Mouse (Mus musculus): ENCODE measurements at regions not wholly inside any gene's neighbourhood (a gene's known extent, or its start where the extent isn't known, plus 50 kb on each side); places are given as distances from the start of the nearest gene placed in this dataset.
"Not testable (repeated sequence)": the region's sequence is repeated elsewhere in the genome, so short reads cannot be mapped to it uniquely, and the experiment has no call there.

DNA sequence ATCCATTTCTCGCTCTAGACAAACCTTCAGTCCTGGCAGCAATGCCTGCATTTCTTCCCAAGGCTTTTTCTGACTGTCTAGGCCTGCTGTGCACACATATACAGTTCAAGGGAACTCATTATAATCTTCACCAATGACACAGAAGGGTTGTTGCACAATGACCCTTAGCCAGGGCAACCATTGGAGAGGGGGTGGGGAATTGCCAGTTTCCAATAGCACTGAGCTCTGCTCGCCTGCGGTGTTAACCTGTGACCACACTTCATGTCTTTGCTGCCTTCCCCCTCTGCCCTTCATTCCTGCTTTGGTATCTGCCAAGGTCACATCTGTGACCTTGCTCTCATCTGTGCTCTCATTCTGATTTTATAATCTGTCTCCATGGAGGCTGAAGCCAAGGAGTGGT lies 106.2 kb upstream of the Gadl1 start:
- H3K4me3 ChIP-seq (ENCODE audit: insufficient read depth, low read length) = no peak overlapping the region
- TF ChIP-seq CTCF (IDR thresholded peaks at IDR 0.05; ENCODE audit: borderline replicate concordance, insufficient read depth, low read length) (no peak), POLR2A (IDR thresholded peaks at IDR 0.05; ENCODE audit: low read depth, low read length) (no peak)
- H3K27ac ChIP-seq (ENCODE audit: insufficient read depth, low read length) = no peak overlapping the region
- H3K4me1 ChIP-seq (ENCODE audit: control insufficient read depth, insufficient read depth, low read length) = no peaks in the 10 kb centered on the region

DNA sequence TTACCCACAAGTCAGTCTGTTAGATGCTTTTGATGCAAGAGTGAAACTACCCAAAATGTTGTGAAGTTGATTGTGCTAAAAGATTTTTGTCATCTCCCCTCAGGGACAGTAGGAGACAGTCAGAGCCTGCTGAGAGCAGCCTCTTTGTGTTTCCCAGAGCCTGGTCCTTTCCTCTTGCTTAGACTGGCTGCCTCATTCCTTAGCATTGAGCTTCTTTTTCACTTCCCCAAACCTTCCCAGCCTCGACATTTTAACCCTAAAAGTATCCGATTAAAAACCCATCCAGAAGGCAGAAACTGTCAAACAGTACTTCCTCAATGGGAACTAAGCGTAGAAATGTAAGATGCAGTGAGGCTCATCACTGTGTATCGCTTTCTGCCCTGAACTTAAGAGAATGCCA lies 104.0 kb upstream of the Gadl1 start:
- no peaks in the 10 kb centered on the region for H3K4me1 ChIP-seq (ENCODE audit: control insufficient read depth, insufficient read depth, low read length)
- TF ChIP-seq POLR2A (IDR thresholded peaks at IDR 0.05; ENCODE audit: low read depth, low read length) = no peak
- H3K27ac ChIP-seq (ENCODE audit: insufficient read depth, low read length) = no peak overlapping the region
- H3K4me3 ChIP-seq (ENCODE audit: insufficient read depth, low read length) = no peak overlapping the region

DNA sequence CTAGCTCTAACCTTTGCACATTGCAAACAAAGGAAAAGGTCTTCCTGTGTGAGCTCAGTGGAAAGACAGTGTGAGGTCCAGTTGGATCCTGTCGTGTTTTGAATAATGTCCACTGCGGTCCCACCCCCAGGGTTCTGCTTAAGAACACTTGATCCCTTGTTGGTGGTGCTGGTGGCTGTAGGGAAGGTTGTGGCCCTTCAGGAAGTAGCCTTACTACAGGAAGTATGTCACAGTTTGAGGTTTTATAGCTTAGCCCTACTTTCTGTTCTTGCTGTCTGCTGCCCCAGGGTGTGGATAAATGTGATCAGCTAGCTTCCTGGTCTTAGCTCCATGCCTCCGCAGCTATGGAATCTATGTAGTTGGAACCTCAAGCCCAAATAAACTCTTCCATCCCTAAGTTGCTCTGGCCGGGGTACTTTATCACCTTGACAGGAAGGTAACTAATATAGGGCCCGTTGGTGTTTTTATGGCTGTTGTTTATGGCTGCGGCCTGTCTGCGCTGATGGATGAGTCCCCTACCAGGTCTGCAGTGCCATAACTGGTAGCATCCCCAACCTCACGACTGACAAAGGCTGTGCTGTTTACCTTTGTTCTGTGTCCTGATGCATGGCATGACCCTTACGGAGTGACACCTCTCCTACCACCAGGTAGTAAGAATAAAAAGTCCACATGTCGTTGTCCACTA lies 103.1 kb upstream of the Gadl1 start:
- H3K4me1 ChIP-seq (ENCODE audit: control insufficient read depth, insufficient read depth, low read length) = no peaks in the 10 kb centered on the region
- no peak overlapping the region for H3K4me3 ChIP-seq (ENCODE audit: insufficient read depth, low read length)
- TF ChIP-seq POLR2A (IDR thresholded peaks at IDR 0.05; ENCODE audit: low read depth, low read length) (no peak), CTCF (IDR thresholded peaks at IDR 0.05; ENCODE audit: borderline replicate concordance, insufficient read depth, low read length) (no peak)
- no peak overlapping the region for H3K27ac ChIP-seq (ENCODE audit: insufficient read depth, low read length)

DNA sequence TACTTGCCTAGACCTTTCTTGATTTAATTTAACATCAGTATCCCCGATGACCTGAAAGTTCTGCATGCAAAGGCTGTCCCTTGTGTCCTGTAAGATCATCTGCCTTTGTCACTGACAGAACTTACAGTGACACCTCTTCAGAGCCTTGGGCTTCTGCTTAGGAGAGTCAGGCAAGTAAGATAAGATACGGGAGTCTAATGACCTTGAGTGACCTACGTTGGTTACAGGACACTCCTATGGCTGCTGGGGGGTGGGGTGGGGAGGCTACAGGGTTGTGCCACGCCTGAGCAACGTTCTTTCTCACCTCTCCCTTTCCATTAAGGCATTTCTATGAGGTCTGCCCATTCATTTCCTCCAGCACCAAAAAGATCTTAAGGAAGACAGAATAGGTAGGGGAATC lies 69.1 kb upstream of the Gadl1 start:
- Histone ChIP-seq H3K4me3 (ENCODE audit: insufficient read depth, low read length) (no peak overlapping the region), H3K27ac (ENCODE audit: insufficient read depth, low read length) (no peak overlapping the region), H3K4me1 (ENCODE audit: control insufficient read depth, insufficient read depth, low read length) (no peaks in the 10 kb centered on the region)
- TF ChIP-seq CTCF (IDR thresholded peaks at IDR 0.05; ENCODE audit: borderline replicate concordance, insufficient read depth, low read length) (no peak), POLR2A (IDR thresholded peaks at IDR 0.05; ENCODE audit: low read depth, low read length) (no peak)

GRCm38 (mm10) chr9:115840791-115841190 lies 68.5 kb upstream of the Gadl1 start:
- no peak for TF ChIP-seq CTCF (IDR thresholded peaks at IDR 0.05; ENCODE audit: borderline replicate concordance, insufficient read depth, low read length)
- TF ChIP-seq POLR2A (IDR thresholded peaks at IDR 0.05; ENCODE audit: low read depth, low read length) = no peak
- Histone ChIP-seq H3K4me3 (ENCODE audit: insufficient read depth, low read length) (no peak overlapping the region), H3K27ac (ENCODE audit: insufficient read depth, low read length) (no peak overlapping the region), H3K4me1 (ENCODE audit: control insufficient read depth, insufficient read depth, low read length) (no peaks in the 10 kb centered on the region)

DNA sequence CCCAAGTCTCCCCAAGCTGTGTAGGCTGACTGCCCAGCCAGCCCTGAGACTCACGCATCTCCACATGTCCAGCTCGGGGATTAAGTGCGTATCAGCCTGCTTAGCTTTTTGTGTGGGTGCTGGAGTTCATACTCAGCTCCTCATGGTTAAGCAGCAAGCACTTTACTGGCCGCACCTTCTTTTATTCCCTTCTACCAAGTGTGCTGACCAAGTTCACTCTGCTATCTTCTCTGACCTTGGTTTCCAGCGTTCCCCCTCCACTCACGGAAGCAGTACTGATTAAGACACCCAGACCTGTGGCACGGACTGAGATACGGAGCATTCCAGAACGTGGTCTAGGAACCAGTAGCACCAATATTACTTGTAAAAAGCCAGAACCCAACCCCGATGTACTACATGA lies 67.6 kb upstream of the Gadl1 start:
- TF ChIP-seq POLR2A (IDR thresholded peaks at IDR 0.05; ENCODE audit: low read depth, low read length) (no peak), CTCF (IDR thresholded peaks at IDR 0.05; ENCODE audit: borderline replicate concordance, insufficient read depth, low read length) (no peak)
- Histone ChIP-seq H3K27ac (ENCODE audit: insufficient read depth, low read length) (no peak overlapping the region), H3K4me1 (ENCODE audit: control insufficient read depth, insufficient read depth, low read length) (no peaks in the 10 kb centered on the region), H3K4me3 (ENCODE audit: insufficient read depth, low read length) (no peak overlapping the region)

DNA sequence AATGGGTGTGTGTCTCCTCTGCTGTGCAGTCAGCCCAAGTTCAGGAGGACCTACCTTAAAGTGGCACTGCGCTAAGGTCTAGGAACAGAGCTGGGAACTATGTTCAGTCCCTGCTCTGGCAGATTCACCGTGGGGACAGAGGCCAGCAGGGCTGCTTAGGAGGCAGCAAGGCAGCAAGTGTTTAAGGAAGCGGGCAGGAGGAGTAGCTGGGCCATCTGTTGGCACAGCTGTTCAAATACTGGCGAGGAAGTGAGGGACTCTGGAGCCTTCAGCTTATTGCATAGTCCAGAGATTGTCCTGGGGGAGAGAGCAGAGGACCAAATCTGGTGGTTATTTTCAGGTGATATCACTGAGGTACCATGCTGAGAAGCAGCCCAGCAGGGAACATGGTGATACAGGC lies 64.9 kb upstream of the Gadl1 start:
- H3K4me1 ChIP-seq (ENCODE audit: control insufficient read depth, insufficient read depth, low read length) = no peaks in the 10 kb centered on the region
- TF ChIP-seq CTCF (IDR thresholded peaks at IDR 0.05; ENCODE audit: borderline replicate concordance, insufficient read depth, low read length) (no peak), POLR2A (IDR thresholded peaks at IDR 0.05; ENCODE audit: low read depth, low read length) (no peak)
- no peak overlapping the region for H3K27ac ChIP-seq (ENCODE audit: insufficient read depth, low read length)
- no peak overlapping the region for H3K4me3 ChIP-seq (ENCODE audit: insufficient read depth, low read length)

DNA sequence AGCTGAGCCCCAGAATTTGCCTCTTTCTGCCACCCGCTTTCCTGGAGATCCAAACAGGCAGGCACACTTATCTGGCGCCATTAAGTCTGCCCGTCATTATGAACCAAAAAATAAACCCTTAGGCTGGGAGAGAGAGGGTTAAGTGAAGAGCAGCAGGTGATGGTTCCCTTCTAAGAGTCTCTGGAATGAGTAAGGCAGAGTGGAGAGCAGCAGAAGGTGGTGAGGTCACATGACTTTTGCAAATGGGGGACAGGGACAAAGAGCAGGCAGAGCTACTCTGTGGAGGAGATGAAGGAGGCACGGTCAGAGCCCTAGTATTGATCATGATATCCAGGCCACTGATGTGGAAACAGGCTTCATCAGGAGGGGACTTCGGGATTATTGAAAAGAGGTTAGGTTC lies 64.2 kb upstream of the Gadl1 start:
- no peak for TF ChIP-seq CTCF (IDR thresholded peaks at IDR 0.05; ENCODE audit: borderline replicate concordance, insufficient read depth, low read length)
- TF ChIP-seq POLR2A (IDR thresholded peaks at IDR 0.05; ENCODE audit: low read depth, low read length) = no peak
- Histone ChIP-seq H3K4me1 (ENCODE audit: control insufficient read depth, insufficient read depth, low read length) (no peaks in the 10 kb centered on the region), H3K27ac (ENCODE audit: insufficient read depth, low read length) (no peak overlapping the region)

GRCm38 (mm10) chr9:115847289-115848074 lies 61.8 kb upstream of the Gadl1 start:
- H3K27ac ChIP-seq (ENCODE audit: insufficient read depth, low read length) = no peak overlapping the region
- TF ChIP-seq POLR2A (IDR thresholded peaks at IDR 0.05; ENCODE audit: low read depth, low read length) (no peak), CTCF (IDR thresholded peaks at IDR 0.05; ENCODE audit: borderline replicate concordance, insufficient read depth, low read length) (no peak)
- H3K4me1 ChIP-seq (ENCODE audit: control insufficient read depth, insufficient read depth, low read length) = no peaks in the 10 kb centered on the region
- no peak overlapping the region for H3K4me3 ChIP-seq (ENCODE audit: insufficient read depth, low read length)

More for the DNA sequence above, 64.2 kb upstream of the Gadl1 start:
- H3K4me3 ChIP-seq (ENCODE audit: insufficient read depth, low read length) = no peak overlapping the region

DNA sequence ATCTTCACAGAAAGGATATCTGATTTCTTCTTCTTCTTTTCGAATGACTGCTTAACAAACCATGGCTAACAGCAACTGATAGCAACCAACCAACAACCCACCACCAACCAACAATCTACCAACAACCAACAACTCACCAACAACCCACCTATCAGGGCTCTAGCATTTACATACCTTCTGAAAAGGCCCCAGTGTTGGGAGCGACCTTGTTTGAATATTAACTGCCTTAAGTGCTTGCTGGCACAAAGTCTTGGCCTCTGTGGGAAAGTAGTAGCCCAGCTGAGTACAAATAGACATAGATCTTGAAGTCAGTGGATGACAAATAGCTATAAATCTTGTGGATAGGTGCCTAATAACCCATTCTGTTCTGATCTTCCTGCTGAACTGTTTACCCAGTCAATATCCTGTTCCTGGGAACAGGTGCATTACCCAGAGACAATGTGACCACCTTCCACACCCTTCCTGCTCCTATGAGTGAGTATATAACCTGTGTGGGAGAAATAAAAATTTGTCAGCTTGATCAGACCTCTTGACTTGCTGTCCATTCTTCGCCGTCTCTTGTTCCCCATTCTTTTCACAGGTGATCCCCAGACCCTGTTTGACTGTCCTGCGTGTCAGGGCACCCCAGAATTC lies 55.9 kb upstream of the Gadl1 start:
- H3K4me3 ChIP-seq (ENCODE audit: insufficient read depth, low read length); H3K4me1 ChIP-seq (ENCODE audit: control insufficient read depth, insufficient read depth, low read length); H3K27ac ChIP-seq (ENCODE audit: insufficient read depth, low read length): not testable (repeated sequence)

Measured in embryonic fibroblast, embryonic 13.5 days (primary cell).